Mouse (Mus musculus) heart, postnatal 36 days (tissue): ENCODE results near the gene Stim1. TPM values are rescaled to one million over a fixed set of nuclear protein-coding genes. Genes with fewer than 3 reads are reported as not detected.
"Not testable (repeated sequence)": the region's sequence is repeated elsewhere in the genome, so short reads cannot be mapped to it uniquely, and the experiment has no call there.

Experiments used
- DNase-seq, 2 experiments: peaks; one replicate each; pipeline ENCODE4 v3.0.0; 2021 to 2022
- intact Hi-C: fragments of 180-260 bp; cut with DNase I; formaldehyde crosslinking; loops from one replicate; pipeline ENCODE4 v1.15.1; 2025
- total RNA-seq, 2 experiments: library from RNA; stranded (reverse); gene quantifications; 2 replicates each; pipeline ENCODE4 v1.2.3; 2021

Stim1 gene
- total RNA-seq, 2 experiments from 2014 or later = 21.8 to 29.7 TPM

- DNase-seq, intact Hi-C loops: not testable (repeated sequence)
Observed at GRCm38 (mm10) chr7:102484766-102485165, 217.2 kb downstream of the Stim1 start.

GRCm38 (mm10) chr7:102486105-102486504, 218.5 kb downstream of the Stim1 start:
- intact Hi-C loops = no loop called here

More at GRCm38 (mm10) chr7:102486105-102486504, 218.5 kb downstream of the Stim1 start:
- DNase-seq = no peak

Other genes starting within 250 kb of the Stim1 start
- 1 to 10 TPM; 7.3 to 8.6 TPM for gene Il18bp, start 249.1 kb upstream of the Stim1 start, total RNA-seq
- gene Rnf121, start 202.3 kb upstream of the Stim1 start, total RNA-seq = 10 to 100 TPM; 20.3 to 26.3 TPM
- gene Xndc1, start 202.3 kb upstream of the Stim1 start, total RNA-seq = 1 to 10 TPM; 5.6 to 8.2 TPM
- gene Xntrpc, start 202.1 kb upstream of the Stim1 start, total RNA-seq = under 1 TPM; 0.27 to 0.94 TPM
- under 1 TPM; 0.28 to 0.70 TPM for gene Trpc2, start 184.7 kb upstream of the Stim1 start, total RNA-seq
- gene Art1, start 166.1 kb upstream of the Stim1 start, total RNA-seq = 100 to 1,000 TPM; 282 to 343 TPM
- 10 to 100 TPM; 15.3 to 28.1 TPM for gene Art5, start 158.3 kb upstream of the Stim1 start, total RNA-seq
- not detected for gene Chrna10, start 151.0 kb upstream of the Stim1 start, total RNA-seq
- gene Nup98, start 57.6 kb upstream of the Stim1 start, total RNA-seq = 10 to 100 TPM; 31.0 to 31.8 TPM
- 10 to 100 TPM; 67.3 to 73.6 TPM for gene Pgap2, start 57.6 kb upstream of the Stim1 start, total RNA-seq
- 10 to 100 TPM; 24.7 to 35.3 TPM for gene Rhog, start 11.8 kb upstream of the Stim1 start, total RNA-seq
- gene Rrm1, start 173.9 kb downstream of the Stim1 start, total RNA-seq = 10 to 100 TPM in 1 of 2 experiments, 1 to 10 TPM in 1; 9.6 to 10.9 TPM
- gene Olfr543, start 213.9 kb downstream of the Stim1 start, total RNA-seq = not detected
- gene Olfr544, start 220.5 kb downstream of the Stim1 start, total RNA-seq = not detected
- not detected for gene Olfr545, start 231.8 kb downstream of the Stim1 start, total RNA-seq